Mouse (Mus musculus) limb, embryonic 10.5 days (tissue): Measurements from ENCODE around the gene Gm11027. TPM values are rescaled to one million over a fixed set of nuclear protein-coding genes. Genes with fewer than 3 reads are reported as not detected.

Experiments
- DNase-seq: peaks from one replicate; pipeline ENCODE4 v3.0.0-alpha.2; 2017; ENCODE audit warnings: low spot score
- H3K27ac ChIP-seq: fragments of 300-500 bp; sonication (generic); 2 replicates; pipeline ENCODE4 v1.5.1; 2016; ENCODE audit warnings: mild to moderate bottlenecking
- H3K27me3 ChIP-seq: fragments of 300-500 bp; sonication (generic); 2 replicates; pipeline ENCODE4 v1.6.1; 2016; ENCODE audit warnings: low read depth, mild to moderate bottlenecking; ENCODE audit not compliant: poor library complexity, severe bottlenecking
- H3K36me3 ChIP-seq: fragments of 300-500 bp; sonication (generic); 2 replicates; pipeline ENCODE4 v1.6.1; 2016; ENCODE audit warnings: mild to moderate bottlenecking, moderate library complexity
- H3K4me1 ChIP-seq: fragments of 300-500 bp; sonication (generic); 2 replicates; pipeline ENCODE4 v1.6.1; 2016
- H3K4me3 ChIP-seq: fragments of 300-500 bp; sonication (generic); 2 replicates; pipeline ENCODE4 v1.5.1; 2016; ENCODE audit warnings: mild to moderate bottlenecking, moderate library complexity
- H3K9me3 ChIP-seq: fragments of 300-500 bp; sonication (generic); replicated peaks from 2 replicates; pipeline ENCODE4 v1.6.1; 2016; ENCODE audit warnings: mild to moderate bottlenecking
- WGBS: fragments of 180-500 bp; shearing (Covaris S2); methylation state at CpG from one replicate; pipeline ENCODE4 v1.1.7; 2016; 5-methylcytosine and 5-hydroxymethylcytosine counted together
- polyA plus RNA-seq: library from polyadenylated mRNA; unstranded; fragments of >200 nt; fragmentation: Nextera tagmentation; extraction: Ambion mirVana; gene quantifications from 2 replicates; pipeline ENCODE4 v1.2.1, GENCODE M21; 2016

Gm11027 gene
- polyA plus RNA-seq, 1 experiment from 2014 or later: not detected

GRCm38 (mm10) chr12:116281427-116282281 lies 6.5 kb downstream of the Gm11027 start:
- H3K36me3 ChIP-seq: no peaks in the 10 kb centered on the region
- H3K27ac ChIP-seq: peak overlapping the region; percentile 95
- H3K4me1 ChIP-seq: peaks cover 6% of the 10 kb centered on the region
- peak overlapping the region; percentile 96 for H3K4me3 ChIP-seq
- under 1% methylated on average over 55 of the region's 55 CpGs for WGBS
- no peaks in the 10 kb centered on the region for H3K27me3 ChIP-seq
- H3K9me3 ChIP-seq: no peaks in the 10 kb centered on the region
- DNase-seq: peak; percentile 60

GRCm38 (mm10) chr12:116282856-116283255 lies 7.7 kb downstream of the Gm11027 start:
- no peaks in the 10 kb centered on the region for H3K9me3 ChIP-seq
- H3K4me3 ChIP-seq: no peak overlapping the region
- no peaks in the 10 kb centered on the region for H3K36me3 ChIP-seq
- no peaks in the 10 kb centered on the region for H3K27me3 ChIP-seq
- H3K4me1 ChIP-seq: peaks cover 6% of the 10 kb centered on the region
- WGBS: 97% methylated on average over 2 of the region's 2 CpGs
- no peak overlapping the region for H3K27ac ChIP-seq
- no peak for DNase-seq

GRCm38 (mm10) chr12:116283511-116283910 lies 8.3 kb downstream of the Gm11027 start:
- DNase-seq: no peak
- 89% methylated on average over 2 of the region's 2 CpGs for WGBS
- no peak overlapping the region for H3K27ac ChIP-seq
- no peaks in the 10 kb centered on the region for H3K36me3 ChIP-seq
- H3K4me3 ChIP-seq: no peak overlapping the region
- H3K9me3 ChIP-seq: no peaks in the 10 kb centered on the region
- peaks cover 6% of the 10 kb centered on the region for H3K4me1 ChIP-seq
- no peaks in the 10 kb centered on the region for H3K27me3 ChIP-seq

- H3K4me3 ChIP-seq: no peak overlapping the region
- no peaks in the 10 kb centered on the region for H3K9me3 ChIP-seq
- H3K27ac ChIP-seq: no peak overlapping the region
- DNase-seq: no peak
- WGBS: 86% methylated on average over 2 of the region's 2 CpGs
- no peaks in the 10 kb centered on the region for H3K27me3 ChIP-seq
- no peaks in the 10 kb centered on the region for H3K4me1 ChIP-seq
- H3K36me3 ChIP-seq: no peaks in the 10 kb centered on the region
Observed at GRCm38 (mm10) chr12:116293185-116293584, 18.0 kb downstream of the Gm11027 start.

GRCm38 (mm10) chr12:116293599-116294292 lies 18.6 kb downstream of the Gm11027 start:
- no peaks in the 10 kb centered on the region for H3K27me3 ChIP-seq
- 89% methylated on average over 4 of the region's 4 CpGs for WGBS
- no peaks in the 10 kb centered on the region for H3K36me3 ChIP-seq
- H3K4me1 ChIP-seq: no peaks in the 10 kb centered on the region
- H3K9me3 ChIP-seq: no peaks in the 10 kb centered on the region
- no peak for DNase-seq
- no peak overlapping the region for H3K4me3 ChIP-seq
- no peak overlapping the region for H3K27ac ChIP-seq

GRCm38 (mm10) chr12:116299906-116300305 lies 24.7 kb downstream of the Gm11027 start:
- WGBS: 95% methylated on average over 2 of the region's 2 CpGs
- no peak overlapping the region for H3K4me3 ChIP-seq
- no peaks in the 10 kb centered on the region for H3K9me3 ChIP-seq
- H3K36me3 ChIP-seq: no peaks in the 10 kb centered on the region
- H3K4me1 ChIP-seq: no peaks in the 10 kb centered on the region
- H3K27ac ChIP-seq: no peak overlapping the region
- DNase-seq: no peak
- no peaks in the 10 kb centered on the region for H3K27me3 ChIP-seq

GRCm38 (mm10) chr12:116302181-116302580 lies 27.0 kb downstream of the Gm11027 start:
- DNase-seq: no peak
- Histone ChIP-seq H3K9me3 (no peaks in the 10 kb centered on the region), H3K36me3 (no peaks in the 10 kb centered on the region), H3K4me1 (no peaks in the 10 kb centered on the region), H3K27me3 (no peaks in the 10 kb centered on the region), H3K27ac (no peak overlapping the region), H3K4me3 (no peak overlapping the region)

GRCm38 (mm10) chr12:116306042-116306441 lies 30.9 kb downstream of the Gm11027 start:
- 81% methylated on average over 1 of the region's 1 CpGs for WGBS
- Histone ChIP-seq H3K4me3 (no peak overlapping the region), H3K27ac (no peak overlapping the region), H3K27me3 (no peaks in the 10 kb centered on the region), H3K4me1 (no peaks in the 10 kb centered on the region), H3K9me3 (no peaks in the 10 kb centered on the region), H3K36me3 (no peaks in the 10 kb centered on the region)
- DNase-seq: no peak

- Histone ChIP-seq H3K27me3 (no peaks in the 10 kb centered on the region), H3K4me1 (no peaks in the 10 kb centered on the region), H3K9me3 (no peaks in the 10 kb centered on the region), H3K36me3 (no peaks in the 10 kb centered on the region), H3K27ac (no peak overlapping the region), H3K4me3 (no peak overlapping the region)
- WGBS: 84% methylated on average over 3 of the region's 3 CpGs
- DNase-seq: no peak
Observed at GRCm38 (mm10) chr12:116307870-116308269, 32.7 kb downstream of the Gm11027 start.

- 80% methylated on average over 2 of the region's 2 CpGs for WGBS
- no peak for DNase-seq
- H3K27me3 ChIP-seq: no peaks in the 10 kb centered on the region
- H3K9me3 ChIP-seq: no peaks in the 10 kb centered on the region
- no peak overlapping the region for H3K4me3 ChIP-seq
- H3K4me1 ChIP-seq: no peaks in the 10 kb centered on the region
- no peaks in the 10 kb centered on the region for H3K36me3 ChIP-seq
- no peak overlapping the region for H3K27ac ChIP-seq
Observed at GRCm38 (mm10) chr12:116308612-116309011, 33.4 kb downstream of the Gm11027 start.

- H3K4me1 ChIP-seq: no peaks in the 10 kb centered on the region
- WGBS: 92% methylated on average over 1 of the region's 1 CpGs
- H3K36me3 ChIP-seq: no peaks in the 10 kb centered on the region
- DNase-seq: no peak
- H3K27ac ChIP-seq: no peak overlapping the region
- H3K9me3 ChIP-seq: no peaks in the 10 kb centered on the region
- H3K4me3 ChIP-seq: no peak overlapping the region
- H3K27me3 ChIP-seq: no peaks in the 10 kb centered on the region
Observed at GRCm38 (mm10) chr12:116313816-116314215, 38.6 kb downstream of the Gm11027 start.

GRCm38 (mm10) chr12:116315498-116315897 lies 40.3 kb downstream of the Gm11027 start:
- Histone ChIP-seq H3K9me3 (no peaks in the 10 kb centered on the region), H3K27ac (no peak overlapping the region), H3K4me3 (no peak overlapping the region), H3K36me3 (no peaks in the 10 kb centered on the region), H3K27me3 (no peaks in the 10 kb centered on the region), H3K4me1 (no peaks in the 10 kb centered on the region)
- DNase-seq: no peak
- 82% methylated on average over 3 of the region's 3 CpGs for WGBS

GRCm38 (mm10) chr12:116317818-116318217 lies 42.6 kb downstream of the Gm11027 start:
- Histone ChIP-seq H3K27ac (no peak overlapping the region), H3K27me3 (no peaks in the 10 kb centered on the region), H3K9me3 (no peaks in the 10 kb centered on the region), H3K4me1 (no peaks in the 10 kb centered on the region), H3K36me3 (peaks cover 4% of the 10 kb centered on the region; the same call in 1 of the 2 replicates), H3K4me3 (no peak overlapping the region)
- WGBS: 88% methylated on average over 1 of the region's 1 CpGs
- DNase-seq: no peak
